Mouse (Mus musculus) kidney, embryonic 15.5 days (tissue): Measurements from ENCODE around the gene Fam149a. TPM values are rescaled to one million over a fixed set of nuclear protein-coding genes. Genes with fewer than 3 reads are reported as not detected.

ENCODE experiments used
- ATAC-seq: fragments of 200-750 bp; cut with Nextera tagmentation; replicated peaks from 2 replicates; pipeline ENCODE4 v1.8.0; 2017; ENCODE audit warnings: moderate TSS enrichment; ENCODE audit not compliant: low FRiP score
- H3K27ac ChIP-seq: fragments of 300-500 bp; sonication (generic); 2 replicates; pipeline ENCODE4 v1.5.1; 2015; ENCODE audit warnings: mild to moderate bottlenecking, inconsistent platforms
- H3K27me3 ChIP-seq: fragments of 300-500 bp; sonication (generic); 2 replicates; pipeline ENCODE4 v1.6.1; 2015; ENCODE audit warnings: inconsistent platforms
- H3K36me3 ChIP-seq: fragments of 300-500 bp; sonication (generic); 2 replicates; pipeline ENCODE4 v1.6.1; 2015; ENCODE audit warnings: inconsistent platforms
- H3K4me1 ChIP-seq: fragments of 300-500 bp; sonication (generic); 2 replicates; pipeline ENCODE4 v1.6.1; 2015; ENCODE audit warnings: inconsistent platforms
- H3K4me2 ChIP-seq: fragments of 300-500 bp; sonication (generic); 2 replicates; pipeline ENCODE4 v1.6.1; 2015; ENCODE audit warnings: moderate library complexity, mild to moderate bottlenecking, inconsistent platforms
- H3K4me3 ChIP-seq: fragments of 300-500 bp; sonication (generic); replicated peaks from 2 replicates; pipeline ENCODE4 v1.5.1; 2015; ENCODE audit warnings: mild to moderate bottlenecking, inconsistent platforms
- H3K9ac ChIP-seq: fragments of 300-500 bp; sonication (generic); 2 replicates; pipeline ENCODE4 v1.6.1; 2015; ENCODE audit warnings: mild to moderate bottlenecking, inconsistent platforms
- H3K9me3 ChIP-seq: fragments of 300-500 bp; sonication (generic); replicated peaks from 2 replicates; pipeline ENCODE4 v1.6.1; 2016; ENCODE audit warnings: inconsistent platforms
- WGBS: fragments of 180-500 bp; shearing (Covaris S2); methylation state at CpG from one replicate; pipeline ENCODE4 v1.1.7; 2015; ENCODE audit warnings: mixed read lengths; 5-methylcytosine and 5-hydroxymethylcytosine counted together
- polyA plus RNA-seq: library from polyadenylated mRNA; unstranded; fragments of >200 nt; fragmentation: Nextera tagmentation; extraction: Ambion mirVana; gene quantifications from 2 replicates; pipeline ENCODE4 v1.2.1, GENCODE M21; 2015

The Fam149a gene
- polyA plus RNA-seq, 1 experiment from 2014 or later: 47.0 TPM

- Histone ChIP-seq H3K27ac (no peak overlapping the region), H3K9ac (no peak overlapping the region), H3K4me2 (no peak overlapping the region), H3K27me3 (no peaks in the 10 kb centered on the region), H3K36me3 (no peaks in the 10 kb centered on the region), H3K9me3 (no peaks in the 10 kb centered on the region), H3K4me1 (peaks cover 11% of the 10 kb centered on the region), H3K4me3 (no peak overlapping the region)
- ATAC-seq: no peak
- 67% methylated on average over 6 of the region's 6 CpGs for WGBS
Measured at GRCm38 (mm10) chr8:45362323-45362722, 19.8 kb downstream of the Fam149a start.

- Histone ChIP-seq H3K36me3 (peaks cover 12% of the 10 kb centered on the region), H3K9ac (peak overlapping the region; percentile 76; the same call in 1 of the 2 replicates), H3K9me3 (no peaks in the 10 kb centered on the region), H3K27me3 (no peaks in the 10 kb centered on the region), H3K4me3 (peak overlapping the region; percentile 77), H3K27ac (peak overlapping the region; percentile 86), H3K4me2 (peak overlapping the region; percentile 83), H3K4me1 (peaks cover 13% of the 10 kb centered on the region)
- no peak for ATAC-seq
- 78% methylated on average over 6 of the region's 6 CpGs for WGBS
Measured at GRCm38 (mm10) chr8:45359091-45359605, 22.9 kb downstream of the Fam149a start.

- H3K9me3 ChIP-seq: no peaks in the 10 kb centered on the region
- H3K27me3 ChIP-seq: no peaks in the 10 kb centered on the region
- peak overlapping the region; percentile 86 for H3K27ac ChIP-seq
- H3K9ac ChIP-seq: peak overlapping the region; percentile 76
- 2% methylated on average over 48 of the region's 49 CpGs for WGBS
- H3K36me3 ChIP-seq: peaks cover 18% of the 10 kb centered on the region
- ATAC-seq: peak; percentile 78
- H3K4me1 ChIP-seq: peaks cover 13% of the 10 kb centered on the region
- H3K4me2 ChIP-seq: peak overlapping the region; percentile 83
- peak overlapping the region; percentile 77 for H3K4me3 ChIP-seq
Measured at GRCm38 (mm10) chr8:45358132-45358918, 23.8 kb downstream of the Fam149a start.

- Histone ChIP-seq H3K4me3 (no peak overlapping the region), H3K9ac (no peak overlapping the region), H3K27ac (peak overlapping the region; percentile 86), H3K36me3 (peaks cover 36% of the 10 kb centered on the region), H3K9me3 (no peaks in the 10 kb centered on the region), H3K4me1 (peaks cover 13% of the 10 kb centered on the region), H3K27me3 (no peaks in the 10 kb centered on the region), H3K4me2 (peak overlapping the region; percentile 40)
- 68% methylated on average over 6 of the region's 6 CpGs for WGBS
- ATAC-seq: 0 out of 2 replicates have a peak, but pooled peaks have one; percentile 47
Measured at GRCm38 (mm10) chr8:45355809-45356208, 26.3 kb downstream of the Fam149a start.

- Histone ChIP-seq H3K27ac (no peak overlapping the region), H3K9ac (no peak overlapping the region), H3K36me3 (peaks cover 88% of the 10 kb centered on the region), H3K9me3 (no peaks in the 10 kb centered on the region), H3K4me1 (no peaks in the 10 kb centered on the region), H3K27me3 (no peaks in the 10 kb centered on the region), H3K4me2 (no peak overlapping the region), H3K4me3 (no peak overlapping the region)
- 18% methylated on average over 6 of the region's 6 CpGs for WGBS
- 0 out of 2 replicates have a peak, but pooled peaks have one; percentile 52 for ATAC-seq
Measured at GRCm38 (mm10) chr8:45345031-45345430, 37.1 kb downstream of the Fam149a start.

GRCm38 (mm10) chr8:45344298-45344697, 37.8 kb downstream of the Fam149a start:
- 89% methylated on average over 8 of the region's 8 CpGs for WGBS
- Histone ChIP-seq H3K4me1 (no peaks in the 10 kb centered on the region), H3K9ac (no peak overlapping the region), H3K9me3 (no peaks in the 10 kb centered on the region), H3K4me2 (no peak overlapping the region), H3K4me3 (no peak overlapping the region), H3K36me3 (peaks cover 89% of the 10 kb centered on the region), H3K27me3 (no peaks in the 10 kb centered on the region), H3K27ac (no peak overlapping the region)
- ATAC-seq: no peak

GRCm38 (mm10) chr8:45341630-45342628, 40.2 kb downstream of the Fam149a start:
- no peaks in the 10 kb centered on the region for H3K27me3 ChIP-seq
- H3K9me3 ChIP-seq: no peaks in the 10 kb centered on the region
- no peak overlapping the region for H3K4me3 ChIP-seq
- no peak for ATAC-seq
- no peak overlapping the region for H3K9ac ChIP-seq
- no peak overlapping the region for H3K27ac ChIP-seq
- H3K36me3 ChIP-seq: peaks cover 77% of the 10 kb centered on the region
- no peak overlapping the region for H3K4me2 ChIP-seq
- 88% methylated on average over 12 of the region's 12 CpGs for WGBS
- H3K4me1 ChIP-seq: no peaks in the 10 kb centered on the region

GRCm38 (mm10) chr8:45333493-45333892, 48.6 kb downstream of the Fam149a start:
- Histone ChIP-seq H3K4me3 (peak overlapping the region; percentile 68), H3K27ac (no peak overlapping the region), H3K4me1 (peaks cover 10% of the 10 kb centered on the region), H3K9me3 (no peaks in the 10 kb centered on the region), H3K36me3 (peaks cover 4% of the 10 kb centered on the region), H3K27me3 (no peaks in the 10 kb centered on the region; the same call in 1 of the 2 replicates), H3K4me2 (peak overlapping the region; percentile 89), H3K9ac (peak overlapping the region; percentile 48)
- WGBS: 5% methylated on average over 8 of the region's 8 CpGs
- ATAC-seq: no peak

GRCm38 (mm10) chr8:45332685-45333409, 49.2 kb downstream of the Fam149a start, which contains the start of gene Cyp4v3:
Cyp4v3 (minus strand) TSS chr8:45333216.
- Histone ChIP-seq H3K27ac (no peak within 1 kb of the TSS), H3K4me2 (peak within 1 kb of the TSS; percentile 89), H3K9me3 (no peaks in the 10 kb centered on the region), H3K4me1 (peaks cover 10% of the 10 kb centered on the region), H3K27me3 (no peaks in the 10 kb centered on the region; the same call in 1 of the 2 replicates), H3K36me3 (no peaks in the 10 kb centered on the region; the same call in none of the 2 replicates), H3K4me3 (peak within 1 kb of the TSS; percentile 68), H3K9ac (peak within 1 kb of the TSS; percentile 48)
- WGBS: 1% methylated on average over 44 of the region's 44 CpGs
- ATAC-seq: peak; percentile 79

- ATAC-seq: no peak
- no peaks in the 10 kb centered on the region for H3K9me3 ChIP-seq
- H3K4me1 ChIP-seq: peaks cover 10% of the 10 kb centered on the region
- H3K9ac ChIP-seq: no peak overlapping the region
- no peak overlapping the region for H3K4me2 ChIP-seq
- H3K4me3 ChIP-seq: no peak overlapping the region
- H3K36me3 ChIP-seq: no peaks in the 10 kb centered on the region
- H3K27ac ChIP-seq: no peak overlapping the region
- no peaks in the 10 kb centered on the region; the same call in 1 of the 2 replicates for H3K27me3 ChIP-seq
- WGBS: 81% methylated on average over 3 of the region's 3 CpGs
Measured at GRCm38 (mm10) chr8:45330856-45331255, 51.2 kb downstream of the Fam149a start.
